Mouse (Mus musculus): ENCODE results near the gene Vars. TPM values are rescaled to one million over a fixed set of nuclear protein-coding genes. Genes with fewer than 3 reads are reported as not detected.

Vars gene
- polyA plus RNA-seq, 1 experiment = 965 TPM

DNA sequence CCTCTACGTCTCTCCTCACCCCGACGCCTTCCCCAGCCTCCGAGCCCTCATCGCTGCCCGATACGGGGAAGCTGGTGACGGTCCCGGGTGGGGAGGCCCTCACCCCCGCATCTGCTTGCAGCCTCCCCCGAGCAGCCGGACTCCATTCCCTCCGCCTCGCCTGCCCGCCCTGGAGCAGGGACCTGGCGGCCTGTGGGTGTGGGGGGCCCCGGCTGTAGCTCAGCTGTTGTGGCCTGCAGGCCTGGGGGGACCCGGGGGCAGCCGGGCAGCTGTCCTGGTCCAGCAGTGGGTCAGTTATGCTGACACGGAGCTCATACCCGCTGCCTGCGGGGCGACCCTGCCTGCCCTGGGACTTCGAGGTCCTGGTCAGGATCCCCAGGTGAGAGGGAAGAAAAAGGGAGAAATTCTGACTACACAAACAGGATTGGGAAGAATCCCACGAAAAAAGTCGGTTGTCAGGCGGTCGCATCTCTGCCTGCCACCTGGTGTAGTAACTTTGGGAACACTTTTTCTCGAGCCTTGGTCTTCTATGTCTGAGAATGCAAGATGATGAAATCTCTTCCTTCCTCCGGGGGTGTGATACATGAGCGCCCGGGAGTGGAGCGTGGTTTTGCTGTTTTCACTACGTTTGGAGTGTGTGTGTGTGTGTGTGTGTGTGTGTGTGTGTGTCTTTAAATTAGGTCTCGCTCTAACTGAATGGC lies 815 bp downstream of the Vars start:
- no peak for TF ChIP-seq GATA1 (IDR thresholded peaks at IDR 0.05; ENCODE audit: low read length)

DNA sequence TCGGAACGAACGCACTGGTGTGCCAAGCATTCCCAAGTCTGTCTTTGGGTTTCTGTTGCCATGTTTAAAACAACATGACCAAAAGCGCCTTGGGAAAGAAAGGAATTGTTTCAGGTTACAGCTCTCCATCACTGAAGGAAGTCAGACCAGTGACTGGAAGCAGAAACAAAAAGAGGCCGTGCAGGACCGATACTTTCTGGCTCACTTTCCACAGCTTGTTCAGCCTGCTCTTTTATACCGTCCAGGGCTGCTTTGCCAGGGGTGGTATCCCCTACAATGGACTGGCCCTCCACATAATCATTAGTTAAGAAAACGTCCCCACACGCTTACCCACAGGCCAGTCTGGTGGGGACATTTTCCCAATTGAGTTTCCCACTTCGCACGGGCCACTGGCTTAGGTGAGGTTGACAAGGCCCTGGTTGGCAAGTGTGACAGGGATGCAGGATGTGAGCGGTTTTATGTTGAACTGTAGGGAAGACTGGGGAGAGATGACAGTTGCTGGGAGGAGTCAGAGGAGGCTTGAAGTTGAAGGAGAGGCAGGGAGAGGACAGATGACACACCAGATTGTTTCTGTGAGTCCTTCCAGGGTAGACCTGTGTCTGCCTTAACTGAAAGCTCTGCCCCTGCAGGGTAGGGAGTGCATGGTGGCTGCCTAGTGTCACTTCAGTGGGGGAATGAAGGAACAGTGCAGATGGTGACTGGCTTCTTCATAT lies 1.5 kb downstream of the Vars start:
- TF ChIP-seq GATA1 (IDR thresholded peaks at IDR 0.05; ENCODE audit: low read length) = no peak

GRCm38 (mm10) chr17:35003022-35003838 lies 2.4 kb downstream of the Vars start:
- TF ChIP-seq GATA1 (IDR thresholded peaks at IDR 0.05; ENCODE audit: low read length) = no peak

- TF ChIP-seq GATA1 (IDR thresholded peaks at IDR 0.05; ENCODE audit: low read length) = no peak
These were observed 3.4 kb downstream of the Vars start for GRCm38 (mm10) chr17:35004075-35004717.

GRCm38 (mm10) chr17:35005158-35005557 lies 4.4 kb downstream of the Vars start:
- TF ChIP-seq GATA1 (IDR thresholded peaks at IDR 0.05; ENCODE audit: low read length) = no peak

DNA sequence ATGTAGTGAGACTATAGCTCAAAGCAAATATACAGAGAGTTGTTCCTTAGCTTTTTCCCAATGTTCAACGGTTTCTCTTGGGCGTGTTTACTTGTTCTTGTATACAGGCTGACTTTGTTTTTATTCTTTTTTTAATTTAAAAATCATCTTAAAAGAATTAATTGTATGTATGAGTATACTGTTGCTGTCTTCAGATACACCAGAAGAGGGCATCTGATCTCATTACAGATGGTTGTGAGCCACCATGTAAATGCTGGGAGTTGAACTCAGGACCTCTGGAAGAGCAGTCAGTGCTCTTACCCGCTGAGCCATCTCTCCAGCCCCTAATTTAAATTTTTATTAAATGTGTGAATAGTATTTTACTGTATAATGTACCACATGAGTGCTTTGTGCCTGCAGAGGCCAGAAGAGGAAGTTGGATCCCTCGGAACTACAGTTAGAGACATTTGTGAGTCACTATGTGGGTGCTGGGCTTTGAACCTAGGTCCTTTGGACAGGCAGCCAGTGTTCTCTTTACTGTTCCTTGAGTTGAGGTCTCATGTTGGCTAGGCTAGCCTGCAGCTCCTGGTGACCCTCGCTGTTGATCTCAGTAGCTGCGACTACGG lies 6.7 kb downstream of the Vars start:
- TF ChIP-seq GATA1 (IDR thresholded peaks at IDR 0.05; ENCODE audit: low read length) = no peak

GRCm38 (mm10) chr17:35009586-35009985 lies 8.8 kb downstream of the Vars start:
- no peak for TF ChIP-seq GATA1 (IDR thresholded peaks at IDR 0.05; ENCODE audit: low read length)

DNA sequence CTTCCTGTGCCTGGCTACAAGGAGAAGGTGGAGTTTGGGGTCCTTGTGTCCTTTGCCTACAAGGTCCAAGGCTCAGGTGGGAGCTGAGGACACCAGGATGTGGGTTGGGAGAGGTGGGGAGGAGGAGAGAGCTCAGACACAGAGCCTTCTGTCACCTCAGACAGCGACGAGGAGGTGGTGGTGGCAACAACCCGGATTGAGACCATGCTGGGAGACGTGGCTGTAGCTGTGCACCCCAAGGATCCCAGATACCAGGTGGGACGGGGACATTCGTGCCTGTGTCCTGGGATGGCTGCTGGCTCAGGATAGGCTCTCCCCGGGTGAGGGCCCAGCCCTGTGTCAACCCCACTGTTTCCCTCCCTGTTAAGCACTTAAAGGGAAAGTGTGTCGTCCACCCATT lies 10.7 kb downstream of the Vars start:
- no peak for TF ChIP-seq GATA1 (IDR thresholded peaks at IDR 0.05; ENCODE audit: low read length)

DNA sequence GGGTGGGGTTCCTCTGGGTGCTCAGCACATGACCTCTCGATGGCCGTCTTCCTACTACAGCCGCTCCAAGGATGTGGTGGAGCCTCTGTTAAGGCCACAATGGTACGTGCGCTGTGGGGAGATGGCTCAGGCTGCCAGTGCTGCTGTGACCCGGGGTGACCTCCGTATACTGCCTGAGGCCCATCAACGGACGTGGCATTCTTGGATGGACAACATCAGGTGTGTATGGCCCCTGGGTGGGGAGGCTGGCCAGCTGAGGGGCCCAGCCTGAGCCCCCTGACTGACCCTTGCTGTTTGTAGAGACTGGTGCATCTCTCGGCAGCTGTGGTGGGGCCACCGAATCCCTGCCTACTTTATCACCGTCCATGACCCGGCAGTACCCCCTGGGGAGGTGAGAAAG lies 11.6 kb downstream of the Vars start:
- TF ChIP-seq GATA1 (IDR thresholded peaks at IDR 0.05; ENCODE audit: low read length) = no peak

GRCm38 (mm10) chr17:35013221-35013620 lies 12.4 kb downstream of the Vars start:
- TF ChIP-seq GATA1 (IDR thresholded peaks at IDR 0.05; ENCODE audit: low read length) = no peak

DNA sequence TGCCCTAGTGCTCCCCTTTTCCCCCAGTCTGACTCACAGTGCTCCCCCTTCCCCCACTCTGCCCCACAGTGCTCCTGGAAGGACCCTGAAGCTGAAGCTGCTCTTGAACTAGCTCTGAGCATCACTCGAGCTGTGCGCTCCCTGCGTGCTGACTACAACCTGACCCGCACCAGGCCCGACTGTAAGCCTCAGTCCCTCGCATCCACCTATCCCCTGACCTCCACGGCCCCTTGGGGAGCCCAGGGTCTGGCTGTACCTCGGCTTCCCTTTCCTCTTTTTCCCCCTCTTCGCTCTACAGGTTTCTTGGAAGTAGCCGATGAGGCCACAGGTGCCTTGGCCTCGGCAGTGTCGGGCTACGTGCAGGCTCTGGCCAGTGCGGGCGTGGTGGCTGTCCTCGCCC lies 14.5 kb downstream of the Vars start:
- no peak for TF ChIP-seq GATA1 (IDR thresholded peaks at IDR 0.05; ENCODE audit: low read length)

GRCm38 (mm10) chr17:35016376-35016775 lies 15.6 kb downstream of the Vars start, which contains the start of gene Vwa7:
Gene Vwa7, plus strand, starts transcription at chr17:35016579.
- TF ChIP-seq GATA1 (IDR thresholded peaks at IDR 0.05; ENCODE audit: low read length) = no peak

DNA sequence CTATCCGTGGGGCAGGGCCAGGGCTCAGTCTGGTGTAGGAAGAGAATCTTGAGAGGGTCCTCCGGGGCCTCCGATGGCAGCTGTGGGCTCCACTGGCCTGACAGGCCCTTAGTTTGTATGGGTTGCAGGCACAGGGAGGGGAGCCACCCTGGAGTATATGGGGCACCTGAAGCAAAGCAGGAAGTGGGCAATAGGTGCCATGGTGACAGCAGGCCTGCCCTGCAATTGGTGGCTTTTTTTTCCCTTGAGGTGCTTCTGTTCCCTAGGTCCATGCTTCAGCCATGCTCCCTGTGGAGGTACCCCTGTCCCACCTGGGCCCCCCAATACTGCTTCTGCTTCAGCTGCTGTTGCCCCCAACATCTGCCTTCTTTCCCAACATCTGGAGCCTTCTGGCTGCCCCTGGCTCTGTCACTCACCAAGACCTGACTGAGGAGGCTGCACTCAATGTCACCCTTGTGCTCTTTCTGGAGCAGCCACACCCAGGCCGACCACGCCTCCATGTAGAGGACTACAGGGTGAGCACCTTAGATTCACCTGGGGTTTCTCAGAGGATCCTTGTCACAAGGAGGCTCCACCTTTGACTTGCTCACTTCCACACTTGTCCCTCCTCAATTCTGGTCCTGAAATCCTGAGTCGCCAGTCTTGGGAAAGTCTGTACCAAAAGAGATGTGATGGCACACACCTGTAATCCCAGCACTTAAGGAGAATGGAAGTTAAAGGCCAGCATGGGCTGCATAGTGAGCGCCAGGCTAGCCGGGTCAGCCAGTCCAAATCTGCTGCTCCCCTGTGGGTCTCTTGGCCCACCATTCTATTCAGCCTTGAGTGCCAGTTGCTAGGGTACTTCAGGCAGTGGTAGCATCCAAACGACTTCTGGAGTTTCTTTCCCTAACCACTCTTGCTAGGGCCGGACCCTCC lies 16.3 kb downstream of the Vars start:
- no peak for TF ChIP-seq GATA1 (IDR thresholded peaks at IDR 0.05; ENCODE audit: low read length)

GRCm38 (mm10) chr17:35017706-35018030 lies 16.9 kb downstream of the Vars start:
- TF ChIP-seq GATA1 (IDR thresholded peaks at IDR 0.05; ENCODE audit: low read length) = no peak
